Mouse (Mus musculus): ENCODE measurements around the gene Adipor2. TPM values are rescaled to one million over a fixed set of nuclear protein-coding genes. Genes with fewer than 3 reads are reported as not detected.

Adipor2 gene
- polyA plus RNA-seq, 1 experiment from 2014 or later: 35.2 TPM

- H3K27me3 ChIP-seq (ENCODE audit: control insufficient read depth, insufficient read depth, low read depth, low read length): no peaks in the 10 kb centered on the region
- H3K9ac ChIP-seq (ENCODE audit: low read depth, low read length): no peak overlapping the region
- no peaks in the 10 kb centered on the region for H3K4me1 ChIP-seq (ENCODE audit: control insufficient read depth, low read depth, low read length)
- no peak overlapping the region for H3K4me2 ChIP-seq (ENCODE audit: low read depth, low read length)
- no peak overlapping the region for H3K4me3 ChIP-seq (ENCODE audit: low read depth, low read length)
- no peaks in the 10 kb centered on the region for H3K36me3 ChIP-seq (ENCODE audit: control insufficient read depth, insufficient read depth)
- no peaks in the 10 kb centered on the region for H3K9me3 ChIP-seq (replicated peaks; ENCODE audit: control insufficient read depth, low read length)
- no peak for ATAC-seq (ENCODE audit: low read depth)
- WGBS (ENCODE audit: insufficient replicate concordance): 58% methylated on average over 6 of the region's 6 CpGs
- no peak overlapping the region for H3K27ac ChIP-seq (ENCODE audit: low read length)
Measured at GRCm38 (mm10) chr6:119312381-119312780, 105.1 kb downstream of the Adipor2 start.

GRCm38 (mm10) chr6:119310176-119310575 is 107.3 kb downstream of the Adipor2 start:
- no peak for ATAC-seq (ENCODE audit: low read depth)
- Histone ChIP-seq H3K27me3 (ENCODE audit: control insufficient read depth, insufficient read depth, low read depth, low read length) (no peaks in the 10 kb centered on the region), H3K4me1 (ENCODE audit: control insufficient read depth, low read depth, low read length) (no peaks in the 10 kb centered on the region), H3K27ac (ENCODE audit: low read length) (no peak overlapping the region), H3K9ac (ENCODE audit: low read depth, low read length) (no peak overlapping the region), H3K4me3 (ENCODE audit: low read depth, low read length) (no peak overlapping the region), H3K4me2 (ENCODE audit: low read depth, low read length) (no peak overlapping the region), H3K36me3 (ENCODE audit: control insufficient read depth, insufficient read depth) (no peaks in the 10 kb centered on the region), H3K9me3 (replicated peaks; ENCODE audit: control insufficient read depth, low read length) (no peaks in the 10 kb centered on the region)
- 51% methylated on average over 9 of the region's 9 CpGs for WGBS (ENCODE audit: insufficient replicate concordance)

DNA sequence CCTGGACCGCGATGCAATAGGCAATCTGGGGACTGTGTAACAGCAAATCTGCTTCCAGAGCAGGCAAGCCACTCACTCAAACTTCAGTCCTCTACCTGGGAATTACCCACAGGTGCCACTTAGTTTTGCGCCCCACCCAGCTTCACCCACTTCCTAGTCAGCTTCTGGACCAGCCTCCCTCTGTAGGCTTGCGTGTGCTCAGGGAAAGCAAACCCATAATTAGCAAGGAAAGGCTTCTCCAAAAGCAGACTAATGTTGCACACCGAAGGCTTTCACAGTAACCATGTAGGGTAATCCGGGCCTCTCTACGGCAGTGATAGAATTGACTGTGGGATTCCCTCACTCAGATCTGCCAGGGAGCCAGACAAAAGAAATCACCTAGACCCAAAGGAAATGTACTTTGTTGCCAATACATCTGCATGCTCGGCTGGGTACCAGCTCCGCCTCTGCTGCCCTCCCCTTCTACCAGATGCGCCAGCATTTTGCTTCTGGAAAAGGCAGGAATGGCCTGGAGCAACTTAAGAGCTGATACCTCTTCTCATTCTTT is 109.6 kb downstream of the Adipor2 start:
- Histone ChIP-seq H3K4me2 (ENCODE audit: low read depth, low read length) (no peak overlapping the region), H3K9me3 (replicated peaks; ENCODE audit: control insufficient read depth, low read length) (no peaks in the 10 kb centered on the region), H3K9ac (ENCODE audit: low read depth, low read length) (no peak overlapping the region), H3K4me1 (ENCODE audit: control insufficient read depth, low read depth, low read length) (no peaks in the 10 kb centered on the region), H3K27me3 (ENCODE audit: control insufficient read depth, insufficient read depth, low read depth, low read length) (no peaks in the 10 kb centered on the region), H3K4me3 (ENCODE audit: low read depth, low read length) (no peak overlapping the region), H3K36me3 (ENCODE audit: control insufficient read depth, insufficient read depth) (no peaks in the 10 kb centered on the region), H3K27ac (ENCODE audit: low read length) (no peak overlapping the region)
- 67% methylated on average over 10 of the region's 10 CpGs for WGBS (ENCODE audit: insufficient replicate concordance)
- no peak for ATAC-seq (ENCODE audit: low read depth)

- ATAC-seq (ENCODE audit: low read depth): no peak
- Histone ChIP-seq H3K4me3 (ENCODE audit: low read depth, low read length) (no peak overlapping the region), H3K27ac (ENCODE audit: low read length) (no peak overlapping the region), H3K4me1 (ENCODE audit: control insufficient read depth, low read depth, low read length) (no peaks in the 10 kb centered on the region), H3K4me2 (ENCODE audit: low read depth, low read length) (no peak overlapping the region), H3K9ac (ENCODE audit: low read depth, low read length) (no peak overlapping the region), H3K36me3 (ENCODE audit: control insufficient read depth, insufficient read depth) (no peaks in the 10 kb centered on the region), H3K27me3 (ENCODE audit: control insufficient read depth, insufficient read depth, low read depth, low read length) (no peaks in the 10 kb centered on the region), H3K9me3 (replicated peaks; ENCODE audit: control insufficient read depth, low read length) (no peaks in the 10 kb centered on the region)
- 69% methylated on average over 6 of the region's 6 CpGs for WGBS (ENCODE audit: insufficient replicate concordance)
Measured at GRCm38 (mm10) chr6:119303331-119303730, 114.2 kb downstream of the Adipor2 start.

Other genes starting within 250 kb of the Adipor2 start
- 2.7 and 3.2 TPM in 2 replicates for gene Dcp1b, start 242.5 kb downstream of the Adipor2 start, polyA plus RNA-seq (2015; fragmentation: Nextera tagmentation; extraction: Ambion mirVana)
- gene Cacna1c, start 221.3 kb downstream of the Adipor2 start, polyA plus RNA-seq (2015; fragmentation: Nextera tagmentation; extraction: Ambion mirVana): 0.20 and 0.30 TPM in 2 replicates
- gene Cacna2d4, start 181.2 kb downstream of the Adipor2 start, polyA plus RNA-seq (2015; fragmentation: Nextera tagmentation; extraction: Ambion mirVana): 0.02 TPM in 1 of 2 replicates, not detected in the other
- gene Lrtm2, start 86.9 kb downstream of the Adipor2 start, polyA plus RNA-seq (2015; fragmentation: Nextera tagmentation; extraction: Ambion mirVana): not detected in 2 replicates
- 2.1 TPM in 2 replicates for gene Fbxl14, start 62.0 kb upstream of the Adipor2 start, polyA plus RNA-seq (2015; fragmentation: Nextera tagmentation; extraction: Ambion mirVana)
- 0.18 and 0.19 TPM in 2 replicates for gene Wnt5b, start 126.6 kb upstream of the Adipor2 start, polyA plus RNA-seq (2015; fragmentation: Nextera tagmentation; extraction: Ambion mirVana)

Data from liver, embryonic 16.5 days (tissue).